Mouse (Mus musculus) midbrain, embryonic 11.5 days (tissue): ENCODE results near the gene Ago4. TPM values are rescaled to one million over a fixed set of nuclear protein-coding genes. Genes with fewer than 3 reads are reported as not detected.

Experiments
- ATAC-seq: fragments of 200-750 bp; cut with Nextera tagmentation; 2 replicates; pipeline ENCODE4 v1.8.0; 2017; ENCODE audit warnings: moderate TSS enrichment, moderate library complexity; ENCODE audit not compliant: low FRiP score
- DNase-seq: peaks from one replicate; pipeline ENCODE4 v3.0.0; 2015; ENCODE audit warnings: low spot score; ENCODE audit errors: missing footprints
- H3K27ac ChIP-seq: fragments of 300-500 bp; sonication (generic); 2 replicates; pipeline ENCODE4 v1.5.1; 2014; ENCODE audit warnings: low read depth, low read length
- H3K27me3 ChIP-seq: fragments of 300-500 bp; sonication (generic); 2 replicates; pipeline ENCODE4 v1.6.1; 2014; ENCODE audit warnings: mild to moderate bottlenecking, low read length, moderate library complexity, mixed read lengths; ENCODE audit not compliant: control insufficient read depth, insufficient read depth
- H3K36me3 ChIP-seq: fragments of 300-500 bp; sonication (generic); 2 replicates; pipeline ENCODE4 v1.6.1; 2014; ENCODE audit warnings: mild to moderate bottlenecking, low read length, moderate library complexity, mixed read lengths; ENCODE audit not compliant: control insufficient read depth, insufficient read depth
- H3K4me1 ChIP-seq: fragments of 300-500 bp; sonication (generic); 2 replicates; pipeline ENCODE4 v1.6.1; 2014; ENCODE audit warnings: low read length; ENCODE audit not compliant: control insufficient read depth, insufficient read depth
- H3K4me2 ChIP-seq: fragments of 300-500 bp; sonication (generic); 2 replicates; pipeline ENCODE4 v1.6.1; 2014; ENCODE audit warnings: mild to moderate bottlenecking, moderate library complexity
- H3K4me3 ChIP-seq: fragments of 300-500 bp; sonication (generic); 2 replicates; pipeline ENCODE4 v1.5.1; 2014; ENCODE audit warnings: low read depth, low read length
- H3K9ac ChIP-seq: fragments of 300-500 bp; sonication (generic); 2 replicates; pipeline ENCODE4 v1.6.1; 2014; ENCODE audit warnings: low read length
- H3K9me3 ChIP-seq: fragments of 300-500 bp; sonication (generic); 2 replicates; pipeline ENCODE4 v1.6.1; 2016; ENCODE audit warnings: low read length; ENCODE audit not compliant: control insufficient read depth
- WGBS: fragments of 180-500 bp; shearing (Covaris S2); extraction: QIAGEN DNeasy Blood & Tissue Kit; methylation state at CpG from one replicate; pipeline ENCODE4 v1.1.7; 2014; 5-methylcytosine and 5-hydroxymethylcytosine counted together
- polyA plus RNA-seq: library from polyadenylated mRNA; unstranded; fragments of >200 nt; fragmentation: Nextera tagmentation; extraction: Ambion mirVana; gene quantifications from 2 replicates; pipeline ENCODE4 v1.2.1, GENCODE M21; 2014

Ago4 gene
- polyA plus RNA-seq, 1 experiment from 2014 or later, result 3.0 TPM

DNA sequence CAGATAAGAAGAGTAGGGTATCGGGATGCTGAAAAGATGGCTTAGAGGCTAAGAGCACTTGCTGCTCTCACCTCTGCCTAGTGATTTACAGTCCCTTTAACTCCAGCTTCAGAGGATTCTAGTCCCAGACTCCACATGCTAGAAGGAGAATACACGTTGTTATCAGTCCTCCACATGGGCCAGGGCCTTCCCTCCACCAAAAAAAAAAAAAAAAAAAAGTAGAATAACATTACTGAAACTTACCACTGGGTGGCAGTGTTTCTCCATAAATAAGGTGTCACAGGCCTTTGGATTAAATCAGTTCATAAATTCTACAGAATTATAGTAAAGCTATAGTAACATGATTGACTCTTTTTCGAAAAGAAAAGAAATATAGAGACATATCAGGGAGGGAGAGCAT lies 21.2 kb upstream of the Ago4 start:
- no peak overlapping the region for H3K4me3 ChIP-seq
- ATAC-seq (no peak), DNase-seq (peak; percentile 97)
- no peak overlapping the region for H3K27ac ChIP-seq
- H3K36me3 ChIP-seq, result no peaks in the 10 kb centered on the region
- no peak overlapping the region for H3K9ac ChIP-seq
- H3K4me1 ChIP-seq, result peaks cover 10% of the 10 kb centered on the region
- H3K9me3 ChIP-seq, result no peaks in the 10 kb centered on the region
- 34% methylated on average over 3 of the region's 3 CpGs for WGBS
- H3K4me2 ChIP-seq, result no peak overlapping the region
- H3K27me3 ChIP-seq, result no peaks in the 10 kb centered on the region

DNA sequence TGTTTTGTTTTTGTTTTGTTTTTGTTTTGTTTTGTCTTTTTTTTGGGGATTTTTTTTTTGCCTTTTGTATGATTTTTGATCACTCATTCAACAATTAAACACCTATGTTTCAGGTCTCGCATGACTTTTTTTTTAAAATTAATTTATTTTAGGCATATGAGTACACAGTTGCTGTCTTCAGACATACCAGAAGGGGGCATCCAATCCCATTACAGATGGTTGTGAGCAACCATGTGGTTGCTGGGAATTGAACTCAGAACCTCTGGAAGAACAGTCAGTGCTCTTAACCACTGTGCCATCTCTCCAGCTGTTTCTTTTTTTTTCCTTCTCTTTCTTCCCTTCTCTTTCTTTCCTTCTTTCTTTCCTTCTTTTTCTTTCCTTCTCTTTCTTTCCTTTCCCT lies 20.4 kb upstream of the Ago4 start:
- H3K27me3 ChIP-seq, result no peaks in the 10 kb centered on the region
- ATAC-seq (no peak), DNase-seq (no peak)
- no peaks in the 10 kb centered on the region for H3K9me3 ChIP-seq
- H3K4me3 ChIP-seq, result no peak overlapping the region
- WGBS, result 95% methylated on average over 1 of the region's 1 CpGs
- H3K4me2 ChIP-seq, result no peak overlapping the region
- H3K4me1 ChIP-seq, result peaks cover 10% of the 10 kb centered on the region
- no peaks in the 10 kb centered on the region for H3K36me3 ChIP-seq
- H3K9ac ChIP-seq, result no peak overlapping the region
- no peak overlapping the region for H3K27ac ChIP-seq

DNA sequence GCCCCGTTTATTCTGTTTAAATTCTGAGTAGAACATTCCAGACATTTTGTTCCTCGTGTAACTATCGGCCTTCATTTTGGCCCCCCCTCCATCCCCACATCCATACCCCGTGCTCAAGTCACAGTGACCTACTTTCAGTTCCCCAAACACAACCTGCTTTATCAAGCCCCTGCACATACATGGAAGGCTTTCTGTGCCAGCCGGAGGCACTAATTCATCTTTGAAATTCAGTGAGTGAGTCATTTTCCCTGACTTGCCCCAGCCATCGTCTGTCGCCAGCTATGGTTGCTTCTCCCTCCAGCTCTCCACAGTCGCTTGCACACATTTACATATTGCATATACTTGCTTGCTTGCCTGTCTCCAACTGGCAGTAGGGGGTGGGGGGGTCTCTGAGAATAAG lies 19.8 kb upstream of the Ago4 start:
- no peak overlapping the region for H3K9ac ChIP-seq
- 68% methylated on average over 8 of the region's 8 CpGs for WGBS
- DNase-seq (no peak), ATAC-seq (no peak)
- peaks cover 7% of the 10 kb centered on the region for H3K4me1 ChIP-seq
- H3K27ac ChIP-seq, result no peak overlapping the region
- H3K36me3 ChIP-seq, result no peaks in the 10 kb centered on the region
- H3K27me3 ChIP-seq, result no peaks in the 10 kb centered on the region
- no peak overlapping the region for H3K4me3 ChIP-seq
- H3K4me2 ChIP-seq, result no peak overlapping the region
- no peaks in the 10 kb centered on the region for H3K9me3 ChIP-seq

DNA sequence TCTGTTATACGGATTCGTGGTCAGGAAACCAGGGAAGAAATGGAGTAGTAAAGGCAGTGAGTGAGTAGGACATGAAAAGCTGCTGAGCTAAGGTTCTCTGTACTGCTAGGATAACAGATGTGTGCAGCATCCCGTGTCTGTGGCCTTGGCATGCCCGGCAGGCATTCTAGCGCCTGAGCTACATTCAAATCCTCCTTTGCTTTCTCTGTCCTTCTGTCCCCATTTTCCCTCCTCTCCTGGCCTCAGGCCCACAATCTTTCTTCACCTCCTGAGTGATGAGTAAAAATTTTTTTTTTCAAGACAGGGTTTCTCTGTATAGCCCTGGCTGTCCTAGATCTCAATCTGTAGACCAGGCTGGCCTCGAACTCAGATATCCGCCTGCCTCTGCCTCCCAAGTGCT lies 18.9 kb upstream of the Ago4 start:
- no peak overlapping the region for H3K27ac ChIP-seq
- DNase-seq (no peak), ATAC-seq (no peak)
- 90% methylated on average over 7 of the region's 7 CpGs for WGBS
- H3K9me3 ChIP-seq, result no peaks in the 10 kb centered on the region
- no peaks in the 10 kb centered on the region for H3K27me3 ChIP-seq
- H3K4me3 ChIP-seq, result no peak overlapping the region
- H3K9ac ChIP-seq, result no peak overlapping the region
- H3K4me1 ChIP-seq, result peaks cover 6% of the 10 kb centered on the region
- no peaks in the 10 kb centered on the region for H3K36me3 ChIP-seq
- H3K4me2 ChIP-seq, result no peak overlapping the region

DNA sequence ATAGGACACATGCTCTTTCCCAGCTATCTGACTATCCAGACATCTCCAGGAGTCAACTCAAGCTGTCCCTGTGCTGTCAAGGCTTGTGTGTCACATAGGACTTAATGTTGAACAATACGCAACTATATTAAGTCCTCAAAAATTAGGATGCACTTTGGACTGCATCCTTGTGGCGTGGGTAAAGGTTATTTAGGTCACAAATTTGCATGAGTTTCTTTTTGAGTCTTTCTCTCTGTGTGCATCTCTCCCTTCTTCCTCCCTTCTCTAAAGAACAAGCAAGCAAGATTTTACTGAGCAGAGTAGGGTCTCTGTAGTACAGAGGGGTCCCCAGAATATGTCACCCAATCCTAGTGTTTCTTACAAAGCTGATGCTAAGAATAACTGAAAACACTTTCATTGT lies 12.9 kb upstream of the Ago4 start:
- DNase-seq (no peak), ATAC-seq (no peak)
- 84% methylated on average over 2 of the region's 2 CpGs for whole genome bisulfite sequencing
- Histone ChIP-seq H3K4me2 (no peak overlapping the region), H3K9ac (no peak overlapping the region), H3K9me3 (no peaks in the 10 kb centered on the region), H3K4me1 (no peaks in the 10 kb centered on the region), H3K4me3 (no peak overlapping the region), H3K36me3 (no peaks in the 10 kb centered on the region), H3K27ac (no peak overlapping the region), H3K27me3 (no peaks in the 10 kb centered on the region)

DNA sequence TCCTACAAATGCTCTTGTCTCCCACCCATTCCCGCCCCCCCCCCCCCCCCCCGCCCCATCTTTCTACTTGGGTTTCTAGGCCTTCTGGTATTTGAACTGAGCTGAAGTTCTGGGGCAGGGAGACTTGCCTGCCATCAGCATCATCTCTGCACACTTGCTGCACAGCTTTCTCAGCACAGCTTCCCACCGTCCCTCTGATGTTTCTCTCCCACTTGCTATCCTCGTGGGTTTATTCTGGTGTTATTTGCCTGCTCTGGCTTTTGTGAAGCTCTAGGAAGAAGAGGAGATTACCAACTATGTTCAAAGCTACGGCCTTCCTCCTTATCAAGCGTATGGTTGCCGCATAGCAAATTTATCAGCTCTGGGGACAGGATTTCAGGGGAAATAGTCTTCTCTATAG lies 12.4 kb upstream of the Ago4 start:
- H3K9ac ChIP-seq, result no peak overlapping the region
- 82% methylated on average over 5 of the region's 7 CpGs for WGBS

DNA sequence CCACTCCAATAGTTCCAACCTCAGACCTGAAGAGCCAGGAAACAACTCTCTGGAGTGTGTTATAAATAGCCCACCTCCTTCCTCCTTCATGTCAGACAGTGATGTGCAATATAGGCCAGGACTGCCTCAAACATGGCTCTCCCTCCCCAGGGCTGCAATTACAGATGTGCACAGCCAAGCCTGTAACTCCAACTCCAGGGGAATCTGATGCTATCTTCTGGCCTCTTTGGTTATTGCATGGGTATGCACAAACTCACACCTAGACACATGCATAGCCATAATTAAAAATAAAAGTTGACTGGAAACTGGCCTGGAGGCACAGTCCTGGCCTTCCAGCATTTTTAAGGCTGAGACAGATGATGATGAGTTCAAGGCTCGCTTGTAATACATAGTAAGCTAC lies 11.7 kb upstream of the Ago4 start:
- H3K36me3 ChIP-seq, result no peaks in the 10 kb centered on the region

More for the DNA sequence above, 12.4 kb upstream of the Ago4 start:
- Histone ChIP-seq H3K27ac (no peak overlapping the region), H3K27me3 (no peaks in the 10 kb centered on the region), H3K9me3 (no peaks in the 10 kb centered on the region), H3K36me3 (no peaks in the 10 kb centered on the region), H3K4me3 (no peak overlapping the region), H3K4me2 (no peak overlapping the region), H3K4me1 (no peaks in the 10 kb centered on the region)
- DNase-seq (no peak), ATAC-seq (no peak)

DNA sequence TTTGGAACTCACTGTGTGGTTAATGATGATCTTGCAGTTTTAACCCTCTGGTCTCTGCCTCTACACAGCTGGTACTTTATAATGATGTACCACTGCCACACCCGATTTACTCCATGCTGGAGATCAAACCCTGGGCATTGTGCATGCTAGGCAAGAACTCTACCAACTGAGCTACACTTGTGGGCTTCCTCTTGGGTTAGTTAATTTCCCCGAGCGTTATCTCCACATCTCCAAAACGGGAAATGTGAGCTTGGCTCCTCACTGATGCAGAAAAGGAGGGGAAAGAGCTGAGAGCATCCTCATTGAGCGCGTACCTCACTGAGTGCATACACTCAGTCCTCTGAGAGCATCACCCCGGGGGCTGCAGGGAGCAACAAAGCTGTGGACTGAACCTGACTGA lies 9.6 kb upstream of the Ago4 start:
- H3K4me2 ChIP-seq, result no peak overlapping the region
- no peak overlapping the region for H3K4me3 ChIP-seq
- no peaks in the 10 kb centered on the region for H3K27me3 ChIP-seq
- H3K9ac ChIP-seq, result no peak overlapping the region
- no peak overlapping the region for H3K27ac ChIP-seq
- 71% methylated on average over 7 of the region's 7 CpGs for WGBS
- no peaks in the 10 kb centered on the region for H3K36me3 ChIP-seq
- DNase-seq, result no peak
- no peaks in the 10 kb centered on the region for H3K4me1 ChIP-seq
- ATAC-seq, result no peak
- no peaks in the 10 kb centered on the region for H3K9me3 ChIP-seq

More for the DNA sequence above, 11.7 kb upstream of the Ago4 start:
- Histone ChIP-seq H3K27ac (no peak overlapping the region), H3K4me3 (no peak overlapping the region), H3K9ac (no peak overlapping the region), H3K9me3 (no peaks in the 10 kb centered on the region), H3K27me3 (no peaks in the 10 kb centered on the region), H3K4me2 (no peak overlapping the region), H3K4me1 (no peaks in the 10 kb centered on the region)
- WGBS, result 79% methylated on average over 1 of the region's 1 CpGs
- DNase-seq (no peak), ATAC-seq (no peak)

DNA sequence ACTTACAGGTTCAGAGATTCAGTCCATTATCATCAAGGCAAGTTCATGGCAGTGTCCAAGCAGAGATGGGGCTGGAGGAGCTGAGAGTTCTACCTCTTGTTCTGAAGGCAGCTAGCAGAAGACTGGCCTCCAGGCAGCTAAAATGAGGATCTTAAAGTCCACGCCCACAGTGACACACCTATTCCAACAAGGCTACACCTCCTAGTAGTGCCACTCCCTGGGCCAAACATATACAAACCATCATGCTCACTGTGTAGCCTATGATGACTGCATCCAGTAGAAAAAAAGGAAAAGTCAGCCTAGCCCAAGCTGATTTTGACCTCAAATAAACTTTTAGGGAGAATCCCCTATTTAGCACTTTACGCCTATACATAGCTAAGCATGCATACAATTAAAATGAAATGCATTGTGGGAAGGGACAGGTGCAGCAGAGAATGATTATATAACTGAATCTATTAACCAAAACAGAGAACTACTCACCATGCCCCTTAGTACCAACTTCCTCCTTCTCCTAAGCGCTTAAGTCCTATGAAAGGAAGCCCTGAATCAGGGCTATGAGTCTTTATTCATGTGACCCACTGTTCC lies 7.3 kb upstream of the Ago4 start:
- Histone ChIP-seq H3K27ac (no peak overlapping the region), H3K9me3 (no peaks in the 10 kb centered on the region), H3K27me3 (no peaks in the 10 kb centered on the region), H3K9ac (no peak overlapping the region), H3K4me1 (no peaks in the 10 kb centered on the region), H3K4me2 (no peak overlapping the region), H3K4me3 (no peak overlapping the region), H3K36me3 (no peaks in the 10 kb centered on the region)
- no peak for ATAC-seq
- 86% methylated on average over 3 of the region's 3 CpGs for WGBS
- DNase-seq, result no peak

DNA sequence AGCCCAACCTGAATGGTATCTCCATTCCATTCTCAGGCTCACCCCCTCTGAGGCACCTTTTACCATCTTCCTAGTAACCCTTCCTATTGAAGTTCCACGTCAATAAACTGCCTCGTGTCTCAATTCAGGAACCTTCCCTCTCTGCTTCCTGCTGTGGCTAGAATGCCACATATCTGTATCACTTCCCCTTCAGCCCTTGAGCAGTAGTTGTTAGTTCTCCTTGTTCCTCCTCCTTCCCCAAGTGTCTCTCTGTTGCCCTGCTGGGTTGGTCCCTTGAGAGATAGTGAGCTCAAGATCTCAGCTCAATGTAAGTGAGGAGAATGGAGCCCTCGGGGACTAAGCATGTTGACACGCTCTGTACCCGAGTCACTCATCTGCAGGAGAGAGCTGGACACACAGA lies 3.6 kb upstream of the Ago4 start:
- Histone ChIP-seq H3K27me3 (no peaks in the 10 kb centered on the region), H3K27ac (no peak overlapping the region), H3K9me3 (no peaks in the 10 kb centered on the region), H3K4me2 (no peak overlapping the region), H3K9ac (no peak overlapping the region), H3K4me3 (no peak overlapping the region), H3K4me1 (peaks cover 7% of the 10 kb centered on the region; the same call in 1 of the 2 replicates), H3K36me3 (no peaks in the 10 kb centered on the region)
- no peak for ATAC-seq
- DNase-seq, result no peak
- 81% methylated on average over 5 of the region's 5 CpGs for WGBS
